Mouse (Mus musculus): ENCODE measurements around the gene Camk1d. TPM values are rescaled to one million over a fixed set of nuclear protein-coding genes. Genes with fewer than 3 reads are reported as not detected.

The Camk1d gene
- polyA plus RNA-seq, 1 experiment, result 13.2 TPM

GRCm38 (mm10) chr2:5489916-5490315, 224.4 kb downstream of the Camk1d start:
- H3K36me3 ChIP-seq (ENCODE audit: control insufficient read depth, insufficient read depth, low read length), result no peaks in the 10 kb centered on the region
- H3K27ac ChIP-seq (ENCODE audit: control insufficient read depth, insufficient read depth, low read length), result no peak overlapping the region
- 97% methylated on average over 5 of the region's 5 CpGs for WGBS
- TF ChIP-seq POLR2A (IDR thresholded peaks at IDR 0.05; ENCODE audit: control insufficient read depth, extremely low read depth, insufficient read depth, low read length, poor library complexity), result no peak
- TF ChIP-seq CTCF (IDR thresholded peaks at IDR 0.05; ENCODE audit: borderline replicate concordance, control insufficient read depth, extremely low read depth, insufficient read depth, low read length, poor library complexity), result no peak
- H3K4me1 ChIP-seq (replicated peaks; ENCODE audit: control insufficient read depth, insufficient read depth, low read length), result no peaks in the 10 kb centered on the region
- no peaks in the 10 kb centered on the region for H3K27me3 ChIP-seq (ENCODE audit: control insufficient read depth, insufficient read depth, low read length)
- H3K4me3 ChIP-seq (ENCODE audit: control insufficient read depth, insufficient read depth, low read length), result no peak overlapping the region
- DNase-seq, result no peak

GRCm38 (mm10) chr2:5487344-5487743, 227.0 kb downstream of the Camk1d start:
- H3K4me1 ChIP-seq (replicated peaks; ENCODE audit: control insufficient read depth, insufficient read depth, low read length), result no peaks in the 10 kb centered on the region
- no peak for DNase-seq
- H3K4me3 ChIP-seq (ENCODE audit: control insufficient read depth, insufficient read depth, low read length), result no peak overlapping the region
- no peaks in the 10 kb centered on the region for H3K36me3 ChIP-seq (ENCODE audit: control insufficient read depth, insufficient read depth, low read length)
- TF ChIP-seq POLR2A (IDR thresholded peaks at IDR 0.05; ENCODE audit: control insufficient read depth, extremely low read depth, insufficient read depth, low read length, poor library complexity), result no peak
- no peak for TF ChIP-seq CTCF (IDR thresholded peaks at IDR 0.05; ENCODE audit: borderline replicate concordance, control insufficient read depth, extremely low read depth, insufficient read depth, low read length, poor library complexity)
- no peaks in the 10 kb centered on the region for H3K27me3 ChIP-seq (ENCODE audit: control insufficient read depth, insufficient read depth, low read length)
- no peak overlapping the region for H3K27ac ChIP-seq (ENCODE audit: control insufficient read depth, insufficient read depth, low read length)
- WGBS, result 89% methylated on average over 3 of the region's 3 CpGs

- peak; percentile 6 for DNase-seq
- WGBS, result 44% methylated on average over 7 of the region's 7 CpGs
- H3K36me3 ChIP-seq (ENCODE audit: control insufficient read depth, insufficient read depth, low read length), result no peaks in the 10 kb centered on the region
- H3K27me3 ChIP-seq (ENCODE audit: control insufficient read depth, insufficient read depth, low read length), result no peaks in the 10 kb centered on the region
- no peaks in the 10 kb centered on the region for H3K4me1 ChIP-seq (replicated peaks; ENCODE audit: control insufficient read depth, insufficient read depth, low read length)
- H3K4me3 ChIP-seq (ENCODE audit: control insufficient read depth, insufficient read depth, low read length), result no peak overlapping the region
- no peak overlapping the region for H3K27ac ChIP-seq (ENCODE audit: control insufficient read depth, insufficient read depth, low read length)
- no peak for TF ChIP-seq CTCF (IDR thresholded peaks at IDR 0.05; ENCODE audit: borderline replicate concordance, control insufficient read depth, extremely low read depth, insufficient read depth, low read length, poor library complexity)
These were observed 227.7 kb downstream of the Camk1d start for GRCm38 (mm10) chr2:5486663-5487062.

DNA sequence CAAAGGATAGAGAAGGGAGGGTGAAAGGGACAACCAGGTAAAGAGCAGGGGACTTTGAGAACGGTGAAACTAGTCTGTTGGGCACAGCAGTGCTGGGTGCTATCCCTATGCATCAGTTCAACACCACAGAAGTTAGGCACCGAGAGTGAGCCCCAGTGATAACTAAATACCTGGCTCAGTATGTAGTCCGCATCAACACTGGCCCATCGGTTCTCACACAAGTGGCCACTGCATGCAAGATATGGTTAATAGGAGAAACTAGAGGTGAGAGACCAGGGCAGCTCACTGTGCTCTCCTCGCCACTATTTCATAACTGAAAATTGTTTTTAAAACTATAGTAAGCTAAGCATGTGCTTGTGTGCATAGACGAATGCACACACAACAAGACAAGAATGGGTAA, 228.5 kb downstream of the Camk1d start:
- TF ChIP-seq CTCF (IDR thresholded peaks at IDR 0.05; ENCODE audit: borderline replicate concordance, control insufficient read depth, extremely low read depth, insufficient read depth, low read length, poor library complexity) (no peak), POLR2A (IDR thresholded peaks at IDR 0.05; ENCODE audit: control insufficient read depth, extremely low read depth, insufficient read depth, low read length, poor library complexity) (no peak)
- 97% methylated on average over 6 of the region's 6 CpGs for WGBS

GRCm38 (mm10) chr2:5479886-5480285, 234.4 kb downstream of the Camk1d start:
- Histone ChIP-seq H3K4me3 (ENCODE audit: control insufficient read depth, insufficient read depth, low read length) (no peak overlapping the region), H3K36me3 (ENCODE audit: control insufficient read depth, insufficient read depth, low read length) (no peaks in the 10 kb centered on the region), H3K4me1 (replicated peaks; ENCODE audit: control insufficient read depth, insufficient read depth, low read length) (no peaks in the 10 kb centered on the region; the same call in 1 of the 2 replicates), H3K27me3 (ENCODE audit: control insufficient read depth, insufficient read depth, low read length) (no peaks in the 10 kb centered on the region), H3K27ac (ENCODE audit: control insufficient read depth, insufficient read depth, low read length) (no peak overlapping the region)
- DNase-seq, result no peak
- 88% methylated on average over 3 of the region's 3 CpGs for WGBS
- TF ChIP-seq CTCF (IDR thresholded peaks at IDR 0.05; ENCODE audit: borderline replicate concordance, control insufficient read depth, extremely low read depth, insufficient read depth, low read length, poor library complexity) (no peak), POLR2A (IDR thresholded peaks at IDR 0.05; ENCODE audit: control insufficient read depth, extremely low read depth, insufficient read depth, low read length, poor library complexity) (no peak)

More for the DNA sequence above, 228.5 kb downstream of the Camk1d start:
- Histone ChIP-seq H3K27ac (ENCODE audit: control insufficient read depth, insufficient read depth, low read length) (no peak overlapping the region), H3K27me3 (ENCODE audit: control insufficient read depth, insufficient read depth, low read length) (no peaks in the 10 kb centered on the region), H3K4me1 (replicated peaks; ENCODE audit: control insufficient read depth, insufficient read depth, low read length) (no peaks in the 10 kb centered on the region; the same call in 1 of the 2 replicates), H3K36me3 (ENCODE audit: control insufficient read depth, insufficient read depth, low read length) (no peaks in the 10 kb centered on the region), H3K4me3 (ENCODE audit: control insufficient read depth, insufficient read depth, low read length) (no peak overlapping the region)
- no peak for DNase-seq

- WGBS, result 94% methylated on average over 5 of the region's 5 CpGs
- Histone ChIP-seq H3K4me1 (replicated peaks; ENCODE audit: control insufficient read depth, insufficient read depth, low read length) (no peaks in the 10 kb centered on the region; the same call in 1 of the 2 replicates), H3K36me3 (ENCODE audit: control insufficient read depth, insufficient read depth, low read length) (no peaks in the 10 kb centered on the region), H3K27me3 (ENCODE audit: control insufficient read depth, insufficient read depth, low read length) (no peaks in the 10 kb centered on the region), H3K4me3 (ENCODE audit: control insufficient read depth, insufficient read depth, low read length) (no peak overlapping the region), H3K27ac (ENCODE audit: control insufficient read depth, insufficient read depth, low read length) (no peak overlapping the region)
- no peak for DNase-seq
- TF ChIP-seq CTCF (IDR thresholded peaks at IDR 0.05; ENCODE audit: borderline replicate concordance, control insufficient read depth, extremely low read depth, insufficient read depth, low read length, poor library complexity), result no peak
- TF ChIP-seq POLR2A (IDR thresholded peaks at IDR 0.05; ENCODE audit: control insufficient read depth, extremely low read depth, insufficient read depth, low read length, poor library complexity), result no peak
These were observed 235.6 kb downstream of the Camk1d start for GRCm38 (mm10) chr2:5478709-5479108.

- WGBS, result 96% methylated on average over 4 of the region's 4 CpGs
- no peaks in the 10 kb centered on the region for H3K27me3 ChIP-seq (ENCODE audit: control insufficient read depth, insufficient read depth, low read length)
- TF ChIP-seq POLR2A (IDR thresholded peaks at IDR 0.05; ENCODE audit: control insufficient read depth, extremely low read depth, insufficient read depth, low read length, poor library complexity) (no peak), CTCF (IDR thresholded peaks at IDR 0.05; ENCODE audit: borderline replicate concordance, control insufficient read depth, extremely low read depth, insufficient read depth, low read length, poor library complexity) (no peak)
- DNase-seq, result peak; percentile 22
- H3K27ac ChIP-seq (ENCODE audit: control insufficient read depth, insufficient read depth, low read length), result no peak overlapping the region
- H3K4me3 ChIP-seq (ENCODE audit: control insufficient read depth, insufficient read depth, low read length), result no peak overlapping the region
- no peaks in the 10 kb centered on the region for H3K36me3 ChIP-seq (ENCODE audit: control insufficient read depth, insufficient read depth, low read length)
- no peaks in the 10 kb centered on the region; the same call in 1 of the 2 replicates for H3K4me1 ChIP-seq (replicated peaks; ENCODE audit: control insufficient read depth, insufficient read depth, low read length)
These were observed 236.1 kb downstream of the Camk1d start for GRCm38 (mm10) chr2:5478256-5478655.
